Mouse (Mus musculus) myocyte (in vitro differentiated cells): ENCODE measurements at regions not wholly inside any gene's neighbourhood (a gene's known extent, or its start where the extent isn't known, plus 50 kb on each side); places are given as distances from the start of the nearest gene placed in this dataset.

ENCODE experiments used
- E2F4 ChIP-seq: IDR thresholded peaks from one replicate; pipeline ENCODE4 v1.6.1; 2011; ENCODE audit warnings: mild to moderate bottlenecking, control low read depth, moderate library complexity; ENCODE audit not compliant: insufficient read depth
- POLR2A ChIP-seq: IDR thresholded peaks from one replicate; pipeline ENCODE4 v1.6.1; 2011; ENCODE audit warnings: low read depth, mild to moderate bottlenecking, control low read depth, moderate library complexity; ENCODE audit not compliant: insufficient read length
- POLR2AphosphoS2 ChIP-seq: IDR thresholded peaks from one replicate; pipeline ENCODE4 v1.6.1; 2011; ENCODE audit warnings: low read depth, control low read depth; ENCODE audit not compliant: insufficient read length

DNA sequence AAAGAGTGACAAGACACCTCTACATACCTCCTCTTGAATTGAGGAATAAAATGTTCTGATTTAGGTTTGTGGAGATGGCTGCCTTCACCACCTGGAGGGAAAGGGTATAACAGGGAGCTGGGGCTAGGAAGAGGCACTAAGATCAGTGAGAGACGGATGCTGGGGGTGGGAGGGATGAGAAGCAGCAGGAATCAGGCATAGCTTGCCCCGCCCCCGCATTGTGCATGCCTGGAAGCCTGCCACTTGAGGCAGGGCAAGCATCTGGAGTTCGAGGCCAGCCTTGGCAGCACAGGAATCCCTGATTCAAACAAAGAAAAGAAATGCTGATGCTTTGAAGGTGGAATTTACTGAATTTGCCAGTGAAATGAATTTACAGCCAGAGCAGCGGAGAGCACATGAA, 63.6 kb upstream of the Syt13 start:
- TF ChIP-seq E2F4 (no peak), POLR2AphosphoS2 (no peak), POLR2A (no peak)
